Mouse (Mus musculus): Measurements from ENCODE around the gene Rasgrf1. TPM values are rescaled to one million over a fixed set of nuclear protein-coding genes. Genes with fewer than 3 reads are reported as not detected.

Rasgrf1 gene
- polyA plus RNA-seq, 1 experiment, result 124 TPM

DNA sequence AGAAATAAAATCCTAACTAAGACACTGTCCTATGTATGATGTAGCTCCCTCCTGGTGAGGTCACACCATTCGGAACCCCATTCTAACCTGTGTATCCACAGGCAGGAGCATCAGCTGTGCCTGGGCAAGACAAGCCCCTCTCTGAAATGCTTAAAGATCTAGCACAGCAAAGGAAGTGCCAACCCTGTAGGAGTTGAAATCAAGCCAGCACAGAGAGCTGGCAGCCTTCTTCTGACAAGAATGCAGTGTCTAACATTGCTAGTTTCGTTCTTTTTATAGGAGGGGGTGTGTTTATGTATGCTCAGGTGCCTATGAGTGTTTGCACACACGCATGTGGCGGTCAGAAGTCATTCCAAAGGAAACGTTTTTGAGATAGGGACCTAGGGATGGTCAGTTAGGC is 34.2 kb upstream of the Rasgrf1 start:
- TF ChIP-seq CTCF (IDR thresholded peaks at IDR 0.05; ENCODE audit: extremely low read depth, insufficient read depth, low read length) (no peak), POLR2A (IDR thresholded peaks at IDR 0.05; ENCODE audit: extremely low read depth, insufficient read depth, low read length) (no peak)
- Histone ChIP-seq H3K4me3 (ENCODE audit: insufficient read depth, low read length) (no peak overlapping the region), H3K27ac (ENCODE audit: insufficient read depth, low read length) (no peak overlapping the region), H3K4me1 (ENCODE audit: control insufficient read depth, insufficient read depth, low read length) (peaks cover 5% of the 10 kb centered on the region)

DNA sequence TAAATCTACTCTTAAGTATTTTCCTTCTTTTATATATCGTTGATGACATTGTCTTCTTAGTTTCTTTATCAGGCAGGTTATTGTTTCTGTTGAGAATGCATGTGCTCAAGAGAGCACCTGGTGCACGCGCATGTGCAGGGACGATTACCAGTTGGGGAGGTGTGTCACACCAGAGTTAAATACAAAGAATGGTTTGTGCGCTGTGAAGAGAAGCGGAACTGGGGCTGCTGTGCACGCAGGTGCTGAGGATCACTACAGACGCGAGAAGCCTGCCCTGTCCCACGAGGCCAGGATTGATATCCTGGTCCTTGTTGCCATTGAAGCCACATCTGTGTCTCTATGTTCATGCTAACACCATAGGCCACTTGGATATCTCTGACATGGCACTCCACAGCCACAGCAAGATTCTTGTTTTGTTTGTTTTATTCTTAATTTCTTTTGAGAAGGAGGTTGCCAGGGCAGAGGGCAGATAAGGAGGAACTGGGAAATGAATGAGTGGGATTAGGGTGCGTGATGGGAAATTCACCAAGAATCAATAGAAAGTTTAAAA is 31.2 kb upstream of the Rasgrf1 start:
- TF ChIP-seq CTCF (IDR thresholded peaks at IDR 0.05; ENCODE audit: extremely low read depth, insufficient read depth, low read length), result no peak
- TF ChIP-seq POLR2A (IDR thresholded peaks at IDR 0.05; ENCODE audit: extremely low read depth, insufficient read depth, low read length), result no peak
- Histone ChIP-seq H3K4me1 (ENCODE audit: control insufficient read depth, insufficient read depth, low read length) (peaks cover 1% of the 10 kb centered on the region; the same call in 1 of the 2 replicates), H3K4me3 (ENCODE audit: insufficient read depth, low read length) (no peak overlapping the region), H3K27ac (ENCODE audit: insufficient read depth, low read length) (no peak overlapping the region)

DNA sequence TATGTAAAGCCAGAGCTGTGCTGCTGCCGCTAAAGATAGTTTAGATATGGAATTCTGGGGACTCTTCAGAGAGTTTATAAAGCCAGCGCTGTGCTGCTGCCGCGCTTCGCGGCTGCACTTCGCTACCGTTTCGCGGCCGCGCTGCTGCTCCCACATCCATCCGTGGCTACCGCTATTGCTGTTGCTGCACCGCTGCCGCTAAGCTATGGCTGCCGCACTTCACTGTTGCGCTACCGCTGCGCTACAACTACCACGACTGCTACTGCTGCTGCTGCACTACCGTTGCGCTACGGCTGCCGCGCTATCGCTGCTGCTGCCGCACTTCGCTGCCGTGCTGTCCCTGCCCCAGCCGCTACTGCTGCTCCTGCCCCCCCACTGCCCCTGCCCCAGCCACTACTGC is 30.1 kb upstream of the Rasgrf1 start:
- peaks cover 1% of the 10 kb centered on the region; the same call in 1 of the 2 replicates for H3K4me1 ChIP-seq (ENCODE audit: control insufficient read depth, insufficient read depth, low read length)
- no peak overlapping the region for H3K27ac ChIP-seq (ENCODE audit: insufficient read depth, low read length)
- TF ChIP-seq POLR2A (IDR thresholded peaks at IDR 0.05; ENCODE audit: extremely low read depth, insufficient read depth, low read length) (no peak), CTCF (IDR thresholded peaks at IDR 0.05; ENCODE audit: extremely low read depth, insufficient read depth, low read length) (no peak)
- no peak overlapping the region for H3K4me3 ChIP-seq (ENCODE audit: insufficient read depth, low read length)

DNA sequence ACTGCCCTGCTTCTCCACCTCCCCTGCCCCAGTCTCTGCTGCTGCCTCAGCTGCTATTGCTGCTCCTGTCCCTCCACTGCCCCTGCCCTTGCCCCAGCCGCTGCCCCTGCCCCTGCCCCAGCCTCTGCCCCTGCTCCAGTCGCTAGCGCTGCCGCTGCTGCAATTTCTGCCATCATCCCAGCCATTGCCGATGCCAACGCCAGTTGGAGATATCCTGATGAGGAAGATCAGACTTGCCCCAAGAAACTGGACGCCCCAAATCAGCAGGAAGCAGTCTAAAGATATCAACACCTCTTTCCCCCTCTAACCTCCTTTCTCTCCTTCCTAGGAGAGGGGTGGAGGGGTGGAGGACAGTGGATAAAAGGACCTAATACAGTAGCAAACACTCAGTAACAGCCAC is 28.2 kb upstream of the Rasgrf1 start:
- Histone ChIP-seq H3K4me1 (ENCODE audit: control insufficient read depth, insufficient read depth, low read length) (no peaks in the 10 kb centered on the region), H3K4me3 (ENCODE audit: insufficient read depth, low read length) (no peak overlapping the region), H3K27ac (ENCODE audit: insufficient read depth, low read length) (no peak overlapping the region)
- TF ChIP-seq POLR2A (IDR thresholded peaks at IDR 0.05; ENCODE audit: extremely low read depth, insufficient read depth, low read length) (no peak), CTCF (IDR thresholded peaks at IDR 0.05; ENCODE audit: extremely low read depth, insufficient read depth, low read length) (no peak)

DNA sequence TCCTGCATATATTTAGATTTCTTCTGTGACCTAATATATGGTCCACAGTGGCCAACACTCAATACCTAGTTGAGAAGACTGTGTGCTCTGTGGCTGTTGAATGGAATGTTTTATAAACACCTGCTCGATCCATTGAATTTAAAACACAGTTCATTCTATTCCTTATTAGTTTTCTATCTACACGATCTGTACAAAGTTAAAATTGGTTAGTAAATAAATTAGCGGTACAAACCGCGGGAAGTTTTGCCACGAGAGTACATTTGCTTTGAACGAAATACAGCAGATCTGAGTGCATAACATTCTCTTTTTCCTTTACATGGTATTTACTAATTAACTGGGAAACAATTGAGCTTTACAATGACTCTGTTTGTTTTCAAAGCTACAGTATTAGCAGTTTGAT is 27.1 kb upstream of the Rasgrf1 start:
- H3K27ac ChIP-seq (ENCODE audit: insufficient read depth, low read length), result no peak overlapping the region
- no peak for TF ChIP-seq CTCF (IDR thresholded peaks at IDR 0.05; ENCODE audit: extremely low read depth, insufficient read depth, low read length)
- no peak for TF ChIP-seq POLR2A (IDR thresholded peaks at IDR 0.05; ENCODE audit: extremely low read depth, insufficient read depth, low read length)
- H3K4me3 ChIP-seq (ENCODE audit: insufficient read depth, low read length), result no peak overlapping the region
- H3K4me1 ChIP-seq (ENCODE audit: control insufficient read depth, insufficient read depth, low read length), result no peaks in the 10 kb centered on the region

DNA sequence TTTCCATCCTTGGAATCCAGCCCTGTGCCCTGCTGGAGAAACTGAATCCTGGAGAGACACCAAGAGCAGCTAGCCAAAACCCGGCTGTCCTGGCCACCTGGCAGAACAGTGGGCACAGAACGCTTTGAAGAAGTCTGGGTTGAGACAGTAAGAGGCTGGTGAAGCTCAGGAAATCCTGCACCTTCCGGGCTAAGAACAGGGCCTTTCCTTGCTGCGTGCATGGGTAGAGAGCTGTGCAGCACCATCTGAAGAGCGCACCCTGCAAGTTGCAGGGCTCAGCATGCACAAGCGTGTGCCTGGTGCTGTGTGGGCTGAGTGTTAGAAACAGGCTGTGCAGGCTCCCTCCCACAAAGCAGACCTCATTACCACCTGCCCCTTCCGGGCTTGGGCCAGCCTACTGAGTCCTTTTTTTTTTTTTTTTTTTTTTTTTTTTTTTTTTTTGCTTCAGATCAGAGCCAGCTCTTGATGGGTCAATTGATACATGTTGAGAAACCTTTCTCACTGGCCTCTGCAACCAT is 23.9 kb upstream of the Rasgrf1 start:
- no peak overlapping the region for H3K4me3 ChIP-seq (ENCODE audit: insufficient read depth, low read length)
- TF ChIP-seq POLR2A (IDR thresholded peaks at IDR 0.05; ENCODE audit: extremely low read depth, insufficient read depth, low read length) (no peak), CTCF (IDR thresholded peaks at IDR 0.05; ENCODE audit: extremely low read depth, insufficient read depth, low read length) (no peak)
- H3K27ac ChIP-seq (ENCODE audit: insufficient read depth, low read length), result no peak overlapping the region
- no peaks in the 10 kb centered on the region for H3K4me1 ChIP-seq (ENCODE audit: control insufficient read depth, insufficient read depth, low read length)

DNA sequence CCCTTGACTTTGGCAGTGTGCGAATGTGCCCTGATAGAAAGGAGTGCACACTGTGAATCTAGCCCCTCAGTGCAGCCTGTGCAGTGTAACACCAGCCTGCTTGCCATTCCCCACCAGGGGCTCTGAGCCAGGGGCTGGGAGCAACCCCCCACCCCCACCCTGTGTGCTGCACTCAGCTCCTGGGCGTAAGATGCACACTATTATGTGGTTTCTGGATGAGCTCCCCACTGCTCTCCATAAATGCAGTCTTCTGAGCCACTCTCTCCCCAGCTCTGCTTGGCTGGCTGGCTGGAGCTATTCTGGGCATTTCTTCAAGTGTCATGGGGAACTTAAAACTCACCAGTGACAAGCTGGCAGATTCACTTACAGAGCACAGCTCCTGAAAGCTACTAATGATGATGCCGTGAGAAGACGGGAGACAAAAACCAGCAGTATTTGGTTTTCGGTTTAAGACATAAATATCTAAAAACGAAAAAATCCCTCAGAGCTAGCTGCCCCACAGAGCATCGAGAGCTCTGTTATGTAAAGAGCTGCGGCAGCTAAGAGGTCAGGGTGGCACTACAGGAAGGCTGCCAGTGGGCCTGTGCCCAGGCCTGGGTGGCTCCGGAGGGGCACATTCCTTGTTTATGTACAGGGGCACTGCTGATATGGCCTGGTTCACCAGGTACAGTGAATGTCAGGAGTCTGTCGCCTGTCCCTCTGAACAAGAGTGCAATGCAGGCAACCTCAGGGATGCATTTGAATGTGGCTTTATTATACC is 18.0 kb upstream of the Rasgrf1 start:
- no peak for TF ChIP-seq POLR2A (IDR thresholded peaks at IDR 0.05; ENCODE audit: extremely low read depth, insufficient read depth, low read length)
- no peak for TF ChIP-seq CTCF (IDR thresholded peaks at IDR 0.05; ENCODE audit: extremely low read depth, insufficient read depth, low read length)
- H3K27ac ChIP-seq (ENCODE audit: insufficient read depth, low read length), result peak overlapping the region; percentile 88
- no peak overlapping the region for H3K4me3 ChIP-seq (ENCODE audit: insufficient read depth, low read length)
- H3K4me1 ChIP-seq (ENCODE audit: control insufficient read depth, insufficient read depth, low read length), result peaks cover 3% of the 10 kb centered on the region; the same call in 1 of the 2 replicates

DNA sequence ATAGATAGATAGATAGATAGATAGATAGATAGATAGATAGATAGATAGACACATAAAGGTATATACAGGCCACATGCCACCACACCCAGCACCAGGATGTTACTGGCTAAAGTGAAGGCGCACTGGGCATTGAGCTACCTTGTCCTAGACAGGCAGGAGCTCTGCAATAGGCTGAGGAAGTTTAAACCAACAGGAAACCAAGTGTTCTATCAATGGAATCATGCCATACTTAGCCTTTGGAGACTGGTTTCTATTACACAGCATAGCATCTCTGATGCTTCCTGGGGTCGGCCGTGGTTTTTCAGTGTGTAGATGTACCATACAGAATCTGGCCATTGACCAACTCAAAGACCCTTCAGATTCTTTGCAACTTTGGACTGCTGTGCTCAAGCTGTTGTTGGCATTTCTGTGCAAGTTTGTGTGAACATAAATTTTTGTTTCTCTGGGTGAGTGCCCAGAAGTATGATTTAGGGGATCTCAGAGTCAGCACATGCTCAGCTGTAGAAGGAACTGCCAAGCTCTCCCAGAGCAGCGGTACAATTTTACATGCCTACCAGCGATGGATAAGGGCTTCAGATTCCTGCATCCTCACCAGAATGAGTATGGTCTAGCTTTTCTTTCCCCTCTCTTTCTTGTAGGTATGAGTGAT is 17.0 kb upstream of the Rasgrf1 start:
- no peak overlapping the region for H3K4me3 ChIP-seq (ENCODE audit: insufficient read depth, low read length)
- H3K27ac ChIP-seq (ENCODE audit: insufficient read depth, low read length), result no peak overlapping the region
- H3K4me1 ChIP-seq (ENCODE audit: control insufficient read depth, insufficient read depth, low read length), result peaks cover 3% of the 10 kb centered on the region; the same call in 1 of the 2 replicates
- no peak for TF ChIP-seq POLR2A (IDR thresholded peaks at IDR 0.05; ENCODE audit: extremely low read depth, insufficient read depth, low read length)
- TF ChIP-seq CTCF (IDR thresholded peaks at IDR 0.05; ENCODE audit: extremely low read depth, insufficient read depth, low read length), result no peak

DNA sequence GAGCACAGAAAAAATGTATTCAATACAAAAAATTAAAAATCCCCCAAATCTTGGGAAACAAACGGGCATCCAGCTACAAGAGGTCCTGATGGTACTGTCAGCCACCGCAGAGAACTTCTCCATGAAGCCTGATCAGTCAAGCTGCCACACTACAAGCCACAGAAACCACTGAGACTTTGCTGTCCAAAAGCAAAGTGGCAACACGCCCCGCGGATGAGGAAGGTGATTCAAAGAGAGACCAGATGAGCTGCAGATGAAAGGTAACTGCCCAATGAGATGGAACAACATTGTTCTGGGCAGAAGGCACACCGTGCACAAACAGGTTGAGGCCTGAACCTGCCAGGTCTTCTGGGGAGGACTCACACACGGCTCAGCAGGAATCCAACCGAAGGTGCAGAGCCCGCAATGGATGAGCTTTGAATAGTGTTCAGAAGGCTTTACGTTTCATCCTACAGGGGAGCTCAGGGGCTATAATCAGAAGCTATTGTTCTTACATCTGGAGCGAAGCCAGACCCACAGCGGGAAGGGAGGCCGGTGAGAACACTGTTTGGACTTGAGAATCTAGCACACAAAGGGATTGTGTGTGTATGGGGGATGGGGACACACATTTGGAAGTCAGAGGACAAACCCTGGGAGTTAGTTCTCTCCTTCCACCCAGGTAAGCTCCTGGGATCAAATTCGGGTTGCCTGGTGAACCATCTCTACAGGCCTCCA is 9.4 kb upstream of the Rasgrf1 start:
- no peak for TF ChIP-seq POLR2A (IDR thresholded peaks at IDR 0.05; ENCODE audit: extremely low read depth, insufficient read depth, low read length)
- Histone ChIP-seq H3K4me1 (ENCODE audit: control insufficient read depth, insufficient read depth, low read length) (no peaks in the 10 kb centered on the region), H3K4me3 (ENCODE audit: insufficient read depth, low read length) (no peak overlapping the region), H3K27ac (ENCODE audit: insufficient read depth, low read length) (no peak overlapping the region)

Data from cortical plate, adult 2 months (tissue).